ENCODE assay signal across 26 mouse cellular contexts in the genomic region with DNA sequence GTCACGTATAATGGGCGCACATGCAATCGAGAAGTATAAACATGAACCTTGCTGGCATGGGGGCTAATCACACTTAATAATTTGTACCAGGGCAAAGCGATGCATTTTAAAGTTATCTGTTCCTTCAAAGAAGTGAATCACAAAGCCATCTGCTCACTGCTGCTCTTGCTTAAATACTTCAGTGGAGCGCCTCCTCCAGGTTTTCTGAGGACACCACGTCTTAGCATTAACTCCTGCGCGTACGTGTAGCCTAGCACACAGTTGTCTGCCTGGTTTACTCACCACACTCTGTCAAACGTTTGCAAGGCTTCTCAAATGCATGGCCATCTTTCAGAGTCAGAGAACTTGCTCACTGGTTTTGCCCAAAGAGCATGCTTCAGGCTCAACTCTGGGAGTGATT. TPM values are rescaled to one million over a fixed set of nuclear protein-coding genes. Genes with fewer than 3 reads are reported as not detected.
DNase-seq lines count a peak whose midpoint lies in the region; ATAC-seq lines count a peak whose summit lies in the region.
"Had no signal": no experiment of that assay in that cellular context is flagged by ENCODE, and none has a peak within 500 bp of the region (broad histone marks: within the 10 kb centered on the region; RNA-seq: fewer than 3 reads in every experiment).

No protein-coding gene starts in this region.

- DNase-seq in frontal cortex, postnatal 14 days (ENCODE audit: low spot score in 2 of 2), result no peak
- peak; percentile 13 for DNase-seq in layer of hippocampus, adult 9-11 months
- no peak for DNase-seq in layer of hippocampus, postnatal 10 days (ENCODE audit: low spot score in 2 of 2)
- peak; percentile 32 for DNase-seq in right cerebral cortex, adult 18-20 months
- DNase-seq in right cerebral cortex, postnatal 25 days, result no peak
- peak; percentile 66 for DNase-seq in brain, adult 2 months (ENCODE audit: low read depth, low spot score)
- no peak for DNase-seq in hindbrain, embryonic 14.5 days (ENCODE audit: low spot score)
- DNase-seq: adrenal gland, adult 8-10 months; adrenal gland, postnatal 25 days; cerebellum, adult 2 months; cerebellum, adult 9-11 months; cerebellum, postnatal 36 days; gastrocnemius, postnatal 25 days; heart, adult 18-20 months; heart, postnatal 10 days; heart, postnatal 36 days had no signal

- no peak overlapping the region for H3K9ac ChIP-seq in hindbrain, embryonic 14.5 days
- H3K9ac ChIP-seq: forebrain, embryonic 13.5 days; heart, embryonic 12.5 days; heart, embryonic 15.5 days; hindbrain, embryonic 13.5 days had no signal

- no peak overlapping the region for H3K4me2 ChIP-seq in hindbrain, embryonic 14.5 days (replicated peaks)
- H3K4me2 ChIP-seq: forebrain, embryonic 13.5 days; heart, embryonic 12.5 days; heart, embryonic 15.5 days; hindbrain, embryonic 13.5 days had no signal

- H3K4me1 ChIP-seq in hindbrain, embryonic 14.5 days (replicated peaks; ENCODE audit: control insufficient read depth, insufficient read depth, low read length), result no peaks in the 10 kb centered on the region
- H3K4me1 ChIP-seq: heart, embryonic 12.5 days; heart, embryonic 15.5 days had no signal

- no peak overlapping the region for H3K4me3 ChIP-seq in hindbrain, embryonic 14.5 days (replicated peaks; ENCODE audit: low read length)
- H3K4me3 ChIP-seq: forebrain, embryonic 10.5 days; forebrain, embryonic 13.5 days; heart, embryonic 12.5 days; heart, embryonic 15.5 days; hindbrain, embryonic 10.5 days; hindbrain, embryonic 13.5 days had no signal

- H3K9me3 ChIP-seq in hindbrain, embryonic 14.5 days (ENCODE audit: control insufficient read depth, low read length), result peaks cover 3% of the 10 kb centered on the region; the same call in 1 of the 2 replicates
- H3K9me3 ChIP-seq: forebrain, embryonic 10.5 days; forebrain, embryonic 13.5 days; heart, embryonic 12.5 days; heart, embryonic 15.5 days had no signal

- H3K36me3 ChIP-seq in hindbrain, embryonic 14.5 days (replicated peaks; ENCODE audit: control insufficient read depth, insufficient read depth), result no peaks in the 10 kb centered on the region
- H3K36me3 ChIP-seq: forebrain, embryonic 10.5 days; heart, embryonic 12.5 days; heart, embryonic 15.5 days; hindbrain, embryonic 10.5 days; hindbrain, embryonic 13.5 days had no signal

- H3K27me3 ChIP-seq in hindbrain, embryonic 14.5 days (ENCODE audit: control insufficient read depth, insufficient read depth, low read length), result no peaks in the 10 kb centered on the region
- H3K27me3 ChIP-seq: forebrain, embryonic 13.5 days; heart, embryonic 12.5 days; heart, embryonic 15.5 days; hindbrain, embryonic 13.5 days had no signal

- H3K27ac ChIP-seq in hindbrain, embryonic 14.5 days, result no peak overlapping the region
- H3K27ac ChIP-seq: forebrain, embryonic 10.5 days; forebrain, embryonic 13.5 days; heart, embryonic 15.5 days; hindbrain, embryonic 10.5 days; hindbrain, embryonic 13.5 days; hindbrain, postnatal 0 days had no signal

- WGBS in hindbrain, embryonic 14.5 days, result 95% methylated on average over 10 of the region's 10 CpGs

- peak; percentile 91 for ATAC-seq in frontal cortex, adult (ENCODE audit: low TSS enrichment)
- no peak for ATAC-seq in hindbrain, embryonic 14.5 days (ENCODE audit: low FRiP score)
- ATAC-seq: activated CD4-positive, CD25-positive, alpha-beta regulatory T cell, adult 4 months; forebrain, embryonic 13.5 days; forebrain, embryonic 16.5 days; hindbrain, postnatal 0 days had no signal

RNA-seq across cellular contexts. Expression of gene Sox5, which starts 35.3 kb away (rescaled TPM):
- total RNA-seq in layer of hippocampus, postnatal 10 days (2021), result 10 to 100 TPM; 57.0 to 61.7 TPM
- polyA plus RNA-seq in hindbrain, embryonic 14.5 days (2014; fragmentation: Nextera tagmentation; extraction: Ambion mirVana), result 23.9 and 27.0 TPM in 2 replicates

Comparison
In these comparisons a context has a peak if more than half of its experiments do, and no peak if none do; other contexts are left out.
1. DNase-seq: peak in layer of hippocampus, adult 9-11 months (single experiment), right cerebral cortex, adult 18-20 months (single experiment) and brain, adult 2 months (single experiment); none in frontal cortex, postnatal 14 days (0 of 2), layer of hippocampus, postnatal 10 days (0 of 2), right cerebral cortex, postnatal 25 days (single experiment) and hindbrain, embryonic 14.5 days (single experiment).